Mouse (Mus musculus): ENCODE data around the gene Zfp940. TPM values are rescaled to one million over a fixed set of nuclear protein-coding genes. Genes with fewer than 3 reads are reported as not detected.
"Not testable (repeated sequence)": the region's sequence is repeated elsewhere in the genome, so short reads cannot be mapped to it uniquely, and the experiment has no call there.

The Zfp940 gene
- polyA plus RNA-seq (2012; rRNA removed): 0.37 and 0.39 TPM in 2 replicates

DNA sequence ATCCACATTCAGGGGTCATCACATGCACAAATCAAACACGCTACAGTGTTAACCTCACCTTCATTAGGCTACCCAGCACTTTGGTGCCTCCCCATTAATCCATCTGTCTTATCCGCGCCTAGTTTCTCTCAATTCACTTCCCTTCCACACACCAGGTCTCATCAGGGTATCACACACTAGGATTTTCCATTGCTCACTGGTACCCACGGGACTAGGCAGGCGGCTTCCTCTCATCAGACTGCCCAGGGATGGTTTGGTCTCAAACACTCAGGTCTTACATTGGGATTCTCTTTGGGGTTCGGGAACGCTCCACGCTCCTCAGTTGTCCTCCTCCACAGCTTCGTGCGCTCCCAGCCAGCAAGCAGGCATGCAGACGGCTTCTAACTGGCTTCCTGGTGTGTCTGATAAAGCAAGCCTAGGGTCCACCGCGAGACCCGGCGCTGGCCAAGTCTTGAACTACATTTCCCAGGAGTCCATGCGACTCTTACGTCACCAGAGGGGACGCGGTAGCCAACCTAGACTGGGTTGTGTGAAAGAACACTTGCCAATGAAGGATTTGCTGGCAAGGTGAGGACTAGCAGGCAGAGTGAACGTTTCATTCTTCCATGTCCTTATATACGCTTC, at the start of gene Zfp940:
Zfp940 (minus strand) TSS at position 451 of the 624 bp plus-strand sequence.
- peaks cover 4% of the 10 kb centered on the region; the same call in 1 of the 2 replicates for H3K4me1 ChIP-seq (ENCODE audit: control insufficient read depth, insufficient read depth, insufficient read length)
- no peak within 1 kb of the TSS for H3K27ac ChIP-seq (ENCODE audit: insufficient read depth, low read length)
- no peaks in the 10 kb centered on the region for H3K27me3 ChIP-seq (ENCODE audit: control insufficient read depth, insufficient read depth, low read length)
- TF ChIP-seq POLR2A (IDR thresholded peaks at IDR 0.05; ENCODE audit: low read depth, low read length) (no peak), CTCF (IDR thresholded peaks at IDR 0.05; ENCODE audit: extremely low read depth, insufficient read depth, insufficient read length, insufficient replicate concordance) (no peak)
- peak; percentile 54 to 85 for DNase-seq (ENCODE audit: low read depth in 1 of 2, low spot score in 2 of 2)
- 3% methylated on average over 21 of the region's 21 CpGs for WGBS
- no peaks in the 10 kb centered on the region for H3K36me3 ChIP-seq (ENCODE audit: control insufficient read depth, insufficient read depth, low read length)
- peak within 1 kb of the TSS; percentile 91 for H3K4me3 ChIP-seq (ENCODE audit: extremely low read depth, insufficient read depth, insufficient read length)

DNA sequence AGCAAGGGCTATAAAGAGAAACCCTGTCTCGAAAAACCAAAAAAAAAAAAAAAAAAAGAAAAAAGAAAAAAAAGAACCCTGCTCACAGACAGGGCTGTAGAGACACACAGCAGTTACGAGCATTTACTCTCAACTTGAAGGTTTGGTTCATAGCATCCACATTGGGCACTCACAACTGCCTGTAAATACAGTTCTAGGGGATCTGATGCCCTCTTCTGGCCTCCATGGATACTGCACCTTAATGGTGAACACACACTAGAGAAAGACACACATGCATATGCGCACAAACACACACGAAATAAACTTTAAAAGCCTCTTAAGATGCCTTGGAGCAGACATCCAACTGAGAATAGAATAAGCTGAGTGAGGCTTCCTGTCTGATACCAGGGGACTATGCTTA, 44.9 kb upstream of the Zfp940 start:
- peaks cover 30% of the 10 kb centered on the region for H3K36me3 ChIP-seq (ENCODE audit: control insufficient read depth, insufficient read depth, low read length)
- no peak overlapping the region for H3K27ac ChIP-seq (ENCODE audit: insufficient read depth, low read length)
- TF ChIP-seq POLR2A (IDR thresholded peaks at IDR 0.05; ENCODE audit: low read depth, low read length) (no peak), CTCF (IDR thresholded peaks at IDR 0.05; ENCODE audit: extremely low read depth, insufficient read depth, insufficient read length, insufficient replicate concordance) (no peak)
- no peaks in the 10 kb centered on the region for H3K4me1 ChIP-seq (ENCODE audit: control insufficient read depth, insufficient read depth, insufficient read length)
- WGBS: 94% methylated on average over 3 of the region's 4 CpGs
- no peaks in the 10 kb centered on the region for H3K27me3 ChIP-seq (ENCODE audit: control insufficient read depth, insufficient read depth, low read length)
- no peak for DNase-seq (ENCODE audit: low read depth in 1 of 2, low spot score in 2 of 2)
- no peak overlapping the region for H3K4me3 ChIP-seq (ENCODE audit: extremely low read depth, insufficient read depth, insufficient read length)

DNA sequence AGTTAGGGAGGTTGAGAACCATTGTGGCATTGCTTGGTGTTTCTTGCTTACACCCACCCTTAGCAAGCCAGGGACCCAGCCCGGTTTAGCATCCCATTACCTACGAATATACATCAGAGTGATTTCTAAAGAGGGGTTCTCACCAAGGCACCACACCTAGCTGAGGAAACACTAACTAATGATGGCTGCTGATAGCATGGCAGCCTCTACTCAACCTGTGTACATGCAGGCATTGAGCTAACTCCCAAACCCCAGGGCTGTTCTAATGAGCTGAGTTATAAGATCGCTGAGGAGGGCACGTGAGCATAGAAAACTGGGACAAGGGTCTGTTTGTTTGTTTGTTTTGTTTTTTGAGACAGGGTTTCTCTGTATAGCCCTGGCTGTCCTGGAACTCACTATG, 39.3 kb upstream of the Zfp940 start:
- no peak for DNase-seq (ENCODE audit: low read depth in 1 of 2, low spot score in 2 of 2)
- 92% methylated on average over 4 of the region's 4 CpGs for WGBS
- H3K36me3 ChIP-seq (ENCODE audit: control insufficient read depth, insufficient read depth, low read length): peaks cover 23% of the 10 kb centered on the region
- H3K27ac ChIP-seq (ENCODE audit: insufficient read depth, low read length): no peak overlapping the region
- TF ChIP-seq CTCF (IDR thresholded peaks at IDR 0.05; ENCODE audit: extremely low read depth, insufficient read depth, insufficient read length, insufficient replicate concordance): no peak
- no peak for TF ChIP-seq POLR2A (IDR thresholded peaks at IDR 0.05; ENCODE audit: low read depth, low read length)
- no peak overlapping the region for H3K4me3 ChIP-seq (ENCODE audit: extremely low read depth, insufficient read depth, insufficient read length)
- H3K4me1 ChIP-seq (ENCODE audit: control insufficient read depth, insufficient read depth, insufficient read length): no peaks in the 10 kb centered on the region
- no peaks in the 10 kb centered on the region for H3K27me3 ChIP-seq (ENCODE audit: control insufficient read depth, insufficient read depth, low read length)

GRCm38 (mm10) chr7:29890501-29890900, 37.0 kb upstream of the Zfp940 start:
- H3K4me3 ChIP-seq (ENCODE audit: extremely low read depth, insufficient read depth, insufficient read length): no peak overlapping the region
- peaks cover 17% of the 10 kb centered on the region for H3K36me3 ChIP-seq (ENCODE audit: control insufficient read depth, insufficient read depth, low read length)
- 95% methylated on average over 7 of the region's 7 CpGs for WGBS

DNA sequence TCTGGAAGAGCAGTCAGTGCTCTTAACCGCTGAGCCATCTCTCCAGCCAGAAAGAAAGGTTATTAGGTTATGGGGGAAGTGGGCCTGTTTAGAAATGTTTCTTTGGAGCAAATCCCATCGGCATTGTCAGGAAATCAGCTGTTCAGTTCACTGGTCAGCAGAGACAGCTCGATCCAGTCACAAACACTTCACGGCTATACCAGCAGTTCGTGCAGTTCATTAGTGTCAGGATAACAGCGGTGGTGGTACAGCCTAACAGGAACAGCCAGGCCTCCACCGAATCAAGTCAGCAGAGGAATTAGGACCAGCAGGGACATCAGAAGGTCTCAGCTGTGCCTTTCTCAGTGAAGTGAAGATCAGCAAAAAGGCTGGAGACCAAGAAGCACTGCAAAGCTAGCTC, 27.4 kb upstream of the Zfp940 start:
- 87% methylated on average over 7 of the region's 7 CpGs for WGBS
- no peaks in the 10 kb centered on the region for H3K27me3 ChIP-seq (ENCODE audit: control insufficient read depth, insufficient read depth, low read length)
- TF ChIP-seq POLR2A (IDR thresholded peaks at IDR 0.05; ENCODE audit: low read depth, low read length) (no peak), CTCF (IDR thresholded peaks at IDR 0.05; ENCODE audit: extremely low read depth, insufficient read depth, insufficient read length, insufficient replicate concordance) (no peak)

More at GRCm38 (mm10) chr7:29890501-29890900, 37.0 kb upstream of the Zfp940 start:
- DNase-seq (ENCODE audit: low read depth in 1 of 2, low spot score in 2 of 2): no peak
- no peak overlapping the region for H3K27ac ChIP-seq (ENCODE audit: insufficient read depth, low read length)
- TF ChIP-seq POLR2A (IDR thresholded peaks at IDR 0.05; ENCODE audit: low read depth, low read length) (no peak), CTCF (IDR thresholded peaks at IDR 0.05; ENCODE audit: extremely low read depth, insufficient read depth, insufficient read length, insufficient replicate concordance) (no peak)
- H3K4me1 ChIP-seq (ENCODE audit: control insufficient read depth, insufficient read depth, insufficient read length): no peaks in the 10 kb centered on the region
- H3K27me3 ChIP-seq (ENCODE audit: control insufficient read depth, insufficient read depth, low read length): no peaks in the 10 kb centered on the region

GRCm38 (mm10) chr7:29880056-29880455, 26.6 kb upstream of the Zfp940 start:
- TF ChIP-seq CTCF (IDR thresholded peaks at IDR 0.05; ENCODE audit: extremely low read depth, insufficient read depth, insufficient read length, insufficient replicate concordance): no peak
- TF ChIP-seq POLR2A (IDR thresholded peaks at IDR 0.05; ENCODE audit: low read depth, low read length): no peak
- DNase-seq (ENCODE audit: low read depth in 1 of 2, low spot score in 2 of 2): no peak
- Histone ChIP-seq H3K27ac (ENCODE audit: insufficient read depth, low read length) (no peak overlapping the region), H3K4me3 (ENCODE audit: extremely low read depth, insufficient read depth, insufficient read length) (no peak overlapping the region), H3K27me3 (ENCODE audit: control insufficient read depth, insufficient read depth, low read length) (no peaks in the 10 kb centered on the region), H3K4me1 (ENCODE audit: control insufficient read depth, insufficient read depth, insufficient read length) (no peaks in the 10 kb centered on the region), H3K36me3 (ENCODE audit: control insufficient read depth, insufficient read depth, low read length) (peaks cover 5% of the 10 kb centered on the region; the same call in 1 of the 2 replicates)
- 86% methylated on average over 7 of the region's 7 CpGs for WGBS

More for the DNA sequence above, 27.4 kb upstream of the Zfp940 start:
- DNase-seq (ENCODE audit: low read depth in 1 of 2, low spot score in 2 of 2): no peak
- Histone ChIP-seq H3K36me3 (ENCODE audit: control insufficient read depth, insufficient read depth, low read length) (no peaks in the 10 kb centered on the region), H3K27ac (ENCODE audit: insufficient read depth, low read length) (no peak overlapping the region), H3K4me3 (ENCODE audit: extremely low read depth, insufficient read depth, insufficient read length) (no peak overlapping the region), H3K4me1 (ENCODE audit: control insufficient read depth, insufficient read depth, insufficient read length) (no peaks in the 10 kb centered on the region)

DNA sequence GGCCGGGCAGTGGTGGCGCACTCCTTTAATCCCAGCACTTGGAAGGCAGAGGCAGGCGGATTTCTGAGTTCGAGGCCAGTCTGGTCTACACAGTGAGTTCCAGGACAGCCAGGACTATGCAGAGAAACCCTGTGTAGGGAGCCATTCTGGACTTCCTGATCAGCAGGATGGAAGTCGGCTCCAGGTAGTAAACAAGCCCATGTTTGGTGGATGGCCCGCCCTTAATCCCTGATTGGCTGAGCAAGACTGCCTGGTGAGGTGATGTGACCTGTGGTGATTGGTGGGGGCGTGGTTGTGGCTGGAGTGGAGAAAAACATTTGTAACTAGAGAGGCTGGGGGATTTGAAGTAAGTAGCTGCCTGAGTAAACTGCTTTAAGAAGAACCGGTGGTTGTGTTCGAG, 24.1 kb upstream of the Zfp940 start:
- peaks cover 15% of the 10 kb centered on the region for H3K36me3 ChIP-seq (ENCODE audit: control insufficient read depth, insufficient read depth, low read length)
- WGBS: 92% methylated on average over 9 of the region's 9 CpGs
- not testable (repeated sequence) for DNase-seq (ENCODE audit: low read depth in 1 of 2, low spot score in 2 of 2); H3K27ac ChIP-seq (ENCODE audit: insufficient read depth, low read length); H3K27me3 ChIP-seq (ENCODE audit: control insufficient read depth, insufficient read depth, low read length); H3K4me3 ChIP-seq (ENCODE audit: extremely low read depth, insufficient read depth, insufficient read length); H3K4me1 ChIP-seq (ENCODE audit: control insufficient read depth, insufficient read depth, insufficient read length)
